Mouse (Mus musculus) limb, embryonic 10.5 days (tissue): ENCODE data around the gene Tmem140. TPM values are rescaled to one million over a fixed set of nuclear protein-coding genes. Genes with fewer than 3 reads are reported as not detected.

Source experiments
- DNase-seq: peaks from one replicate; pipeline ENCODE4 v3.0.0-alpha.2; 2017; ENCODE audit warnings: low spot score
- H3K27ac ChIP-seq: fragments of 300-500 bp; sonication (generic); 2 replicates; pipeline ENCODE4 v1.5.1; 2016; ENCODE audit warnings: mild to moderate bottlenecking
- H3K27me3 ChIP-seq: fragments of 300-500 bp; sonication (generic); 2 replicates; pipeline ENCODE4 v1.6.1; 2016; ENCODE audit warnings: low read depth, mild to moderate bottlenecking; ENCODE audit not compliant: poor library complexity, severe bottlenecking
- H3K36me3 ChIP-seq: fragments of 300-500 bp; sonication (generic); 2 replicates; pipeline ENCODE4 v1.6.1; 2016; ENCODE audit warnings: mild to moderate bottlenecking, moderate library complexity
- H3K4me1 ChIP-seq: fragments of 300-500 bp; sonication (generic); 2 replicates; pipeline ENCODE4 v1.6.1; 2016
- H3K4me3 ChIP-seq: fragments of 300-500 bp; sonication (generic); 2 replicates; pipeline ENCODE4 v1.5.1; 2016; ENCODE audit warnings: mild to moderate bottlenecking, moderate library complexity
- H3K9me3 ChIP-seq: fragments of 300-500 bp; sonication (generic); replicated peaks from 2 replicates; pipeline ENCODE4 v1.6.1; 2016; ENCODE audit warnings: mild to moderate bottlenecking
- WGBS: fragments of 180-500 bp; shearing (Covaris S2); methylation state at CpG from one replicate; pipeline ENCODE4 v1.1.7; 2016; 5-methylcytosine and 5-hydroxymethylcytosine counted together
- polyA plus RNA-seq: library from polyadenylated mRNA; unstranded; fragments of >200 nt; fragmentation: Nextera tagmentation; extraction: Ambion mirVana; gene quantifications from 2 replicates; pipeline ENCODE4 v1.2.1, GENCODE M21; 2016

The Tmem140 gene
- polyA plus RNA-seq, 1 experiment from 2014 or later: 2.7 TPM

- H3K4me1 ChIP-seq: no peaks in the 10 kb centered on the region
- peak overlapping the region; percentile 44; the same call in 1 of the 2 replicates for H3K27ac ChIP-seq
These were observed 6.4 kb downstream of the Tmem140 start for GRCm38 (mm10) chr6:34869225-34869915.

GRCm38 (mm10) chr6:34870136-34870535 lies 7.2 kb downstream of the Tmem140 start:
- WGBS: 84% methylated on average over 5 of the region's 5 CpGs
- Histone ChIP-seq H3K27ac (peak overlapping the region; percentile 44; the same call in 1 of the 2 replicates), H3K4me3 (no peak overlapping the region), H3K4me1 (no peaks in the 10 kb centered on the region), H3K27me3 (no peaks in the 10 kb centered on the region), H3K36me3 (peaks cover 23% of the 10 kb centered on the region), H3K9me3 (no peaks in the 10 kb centered on the region)
- no peak for DNase-seq

More at GRCm38 (mm10) chr6:34869225-34869915, 6.4 kb downstream of the Tmem140 start:
- Histone ChIP-seq H3K27me3 (no peaks in the 10 kb centered on the region), H3K36me3 (peaks cover 16% of the 10 kb centered on the region), H3K4me3 (no peak overlapping the region), H3K9me3 (no peaks in the 10 kb centered on the region)
- DNase-seq: no peak
- 80% methylated on average over 13 of the region's 13 CpGs for WGBS

GRCm38 (mm10) chr6:34870724-34871123 lies 7.8 kb downstream of the Tmem140 start:
- no peak overlapping the region for H3K4me3 ChIP-seq
- H3K27ac ChIP-seq: no peak overlapping the region
- 0 out of 2 replicates have a peak, but pooled peaks cover 2% of the 10 kb centered on the region for H3K4me1 ChIP-seq
- DNase-seq: no peak
- no peaks in the 10 kb centered on the region for H3K9me3 ChIP-seq
- no peaks in the 10 kb centered on the region for H3K27me3 ChIP-seq
- peaks cover 29% of the 10 kb centered on the region for H3K36me3 ChIP-seq
- 90% methylated on average over 5 of the region's 5 CpGs for WGBS

GRCm38 (mm10) chr6:34871929-34872328 lies 9.0 kb downstream of the Tmem140 start:
- Histone ChIP-seq H3K27ac (no peak overlapping the region), H3K27me3 (no peaks in the 10 kb centered on the region), H3K36me3 (peaks cover 36% of the 10 kb centered on the region), H3K9me3 (no peaks in the 10 kb centered on the region), H3K4me3 (no peak overlapping the region), H3K4me1 (peaks cover 10% of the 10 kb centered on the region)
- DNase-seq: peak; percentile 21
- WGBS: 92% methylated on average over 7 of the region's 7 CpGs

- H3K27ac ChIP-seq: no peak overlapping the region
- peaks cover 36% of the 10 kb centered on the region for H3K36me3 ChIP-seq
- peaks cover 15% of the 10 kb centered on the region for H3K4me1 ChIP-seq
- no peaks in the 10 kb centered on the region for H3K27me3 ChIP-seq
- DNase-seq: no peak
- WGBS: 88% methylated on average over 10 of the region's 10 CpGs
- no peaks in the 10 kb centered on the region for H3K9me3 ChIP-seq
- no peak overlapping the region for H3K4me3 ChIP-seq
These were observed 9.9 kb downstream of the Tmem140 start for GRCm38 (mm10) chr6:34872871-34873270.

- H3K4me3 ChIP-seq: no peak overlapping the region
- H3K27ac ChIP-seq: no peak overlapping the region
- peaks cover 36% of the 10 kb centered on the region for H3K36me3 ChIP-seq
- no peaks in the 10 kb centered on the region for H3K9me3 ChIP-seq
- 75% methylated on average over 21 of the region's 21 CpGs for WGBS
- H3K27me3 ChIP-seq: no peaks in the 10 kb centered on the region
- H3K4me1 ChIP-seq: peaks cover 27% of the 10 kb centered on the region
- peak; percentile 25 for DNase-seq
These were observed 11.4 kb downstream of the Tmem140 start for GRCm38 (mm10) chr6:34874101-34874921.

- peak; percentile 29 for DNase-seq
- WGBS: 87% methylated on average over 15 of the region's 15 CpGs
- H3K27ac ChIP-seq: 0 out of 2 replicates have a peak overlapping the region, but pooled peaks have one; percentile 19
These were observed 12.4 kb downstream of the Tmem140 start for GRCm38 (mm10) chr6:34875268-34875761.

GRCm38 (mm10) chr6:34875966-34876834 lies 13.3 kb downstream of the Tmem140 start:
- peak overlapping the region; percentile 92; the same call in 1 of the 2 replicates for H3K27ac ChIP-seq
- peaks cover 27% of the 10 kb centered on the region for H3K4me1 ChIP-seq
- peaks cover 47% of the 10 kb centered on the region for H3K36me3 ChIP-seq

More at GRCm38 (mm10) chr6:34875268-34875761, 12.4 kb downstream of the Tmem140 start:
- peaks cover 27% of the 10 kb centered on the region for H3K4me1 ChIP-seq
- H3K9me3 ChIP-seq: no peaks in the 10 kb centered on the region
- H3K27me3 ChIP-seq: no peaks in the 10 kb centered on the region
- H3K4me3 ChIP-seq: no peak overlapping the region
- peaks cover 38% of the 10 kb centered on the region for H3K36me3 ChIP-seq

GRCm38 (mm10) chr6:34876835-34877156 lies 13.8 kb downstream of the Tmem140 start:
- Histone ChIP-seq H3K27me3 (no peaks in the 10 kb centered on the region), H3K9me3 (no peaks in the 10 kb centered on the region), H3K27ac (peak overlapping the region; percentile 92), H3K4me3 (peak overlapping the region; percentile 79), H3K4me1 (peaks cover 27% of the 10 kb centered on the region), H3K36me3 (peaks cover 51% of the 10 kb centered on the region)
- 12% methylated on average over 2 of the region's 2 CpGs for WGBS
- DNase-seq: peak; percentile 31

More at GRCm38 (mm10) chr6:34875966-34876834, 13.3 kb downstream of the Tmem140 start:
- no peaks in the 10 kb centered on the region for H3K27me3 ChIP-seq
- H3K4me3 ChIP-seq: peak overlapping the region; percentile 79
- DNase-seq: peak; percentile 30
- WGBS: 54% methylated on average over 12 of the region's 12 CpGs
- H3K9me3 ChIP-seq: no peaks in the 10 kb centered on the region

- Histone ChIP-seq H3K36me3 (peaks cover 58% of the 10 kb centered on the region), H3K27me3 (no peaks in the 10 kb centered on the region), H3K9me3 (no peaks in the 10 kb centered on the region), H3K4me3 (peak within 1 kb of the TSS; percentile 79), H3K4me1 (peaks cover 27% of the 10 kb centered on the region), H3K27ac (peak within 1 kb of the TSS; percentile 92)
- WGBS: under 1% methylated on average over 55 of the region's 56 CpGs
- peak; percentile 95 for DNase-seq
These were observed 14.8 kb downstream of the Tmem140 start, which contains the start of gene Cyren for GRCm38 (mm10) chr6:34877509-34878321. Gene Cyren, minus strand, starts transcription at chr6:34878060.

- Histone ChIP-seq H3K4me1 (peaks cover 27% of the 10 kb centered on the region), H3K36me3 (peaks cover 53% of the 10 kb centered on the region), H3K4me3 (no peak overlapping the region), H3K9me3 (no peaks in the 10 kb centered on the region), H3K27me3 (no peaks in the 10 kb centered on the region), H3K27ac (no peak overlapping the region)
- no peak for DNase-seq
- 92% methylated on average over 16 of the region's 16 CpGs for WGBS
These were observed 16.3 kb downstream of the Tmem140 start for GRCm38 (mm10) chr6:34879101-34879740.
